Mouse (Mus musculus) spleen, postnatal 10 days (tissue): ENCODE measurements at regions not wholly inside any gene's neighbourhood (a gene's known extent, or its start where the extent isn't known, plus 50 kb on each side); places are given as distances from the start of the nearest gene placed in this dataset.

Source experiments
- DNase-seq, 2 experiments: peaks; one replicate each; pipeline ENCODE4 v3.0.0; 2021 to 2022; ENCODE audit warnings: low spot score in 2 of 2

DNA sequence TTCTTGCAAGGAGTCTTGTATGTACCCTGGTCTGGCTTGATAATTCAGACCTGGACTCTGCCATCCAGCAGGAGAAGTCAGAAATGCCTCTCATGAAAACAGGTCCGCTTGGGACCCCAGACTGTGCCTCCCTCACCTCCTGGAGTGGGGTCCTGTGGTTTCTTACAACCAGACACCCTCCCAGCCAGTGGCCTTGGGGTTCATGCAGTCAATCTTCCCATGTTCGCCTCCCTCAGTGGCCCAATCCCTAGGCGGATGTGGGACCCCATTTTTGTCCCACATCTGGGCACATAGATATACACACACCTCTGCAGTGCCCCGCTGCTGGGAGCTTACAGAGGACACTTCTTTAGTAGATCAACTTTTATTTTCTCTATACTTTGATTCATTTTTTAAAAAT lies 217.7 kb downstream of the Lrfn2 start:
- no peak for DNase-seq

DNA sequence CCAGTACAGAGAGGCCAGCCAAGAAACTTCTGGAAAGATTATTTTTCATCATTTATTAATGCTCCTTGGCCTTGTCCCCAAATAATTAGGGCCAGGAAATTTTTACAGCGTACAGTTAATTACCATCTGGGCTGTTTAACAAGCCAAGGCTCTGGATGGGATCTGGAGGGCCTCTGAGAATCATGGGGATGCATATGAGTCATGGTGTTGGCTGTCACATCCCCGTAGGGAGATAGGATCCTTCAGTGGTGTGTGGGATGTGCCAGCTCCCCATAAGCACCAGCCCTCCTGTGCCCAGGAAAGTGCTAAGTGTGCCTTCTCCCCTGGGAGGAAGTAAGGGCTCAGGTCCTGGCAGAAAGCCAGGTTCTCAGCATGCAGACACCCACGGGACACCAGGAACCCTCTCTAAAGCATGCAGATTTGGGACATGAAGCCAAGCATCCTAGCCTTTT lies 218.8 kb downstream of the Lrfn2 start:
- DNase-seq, result no peak

DNA sequence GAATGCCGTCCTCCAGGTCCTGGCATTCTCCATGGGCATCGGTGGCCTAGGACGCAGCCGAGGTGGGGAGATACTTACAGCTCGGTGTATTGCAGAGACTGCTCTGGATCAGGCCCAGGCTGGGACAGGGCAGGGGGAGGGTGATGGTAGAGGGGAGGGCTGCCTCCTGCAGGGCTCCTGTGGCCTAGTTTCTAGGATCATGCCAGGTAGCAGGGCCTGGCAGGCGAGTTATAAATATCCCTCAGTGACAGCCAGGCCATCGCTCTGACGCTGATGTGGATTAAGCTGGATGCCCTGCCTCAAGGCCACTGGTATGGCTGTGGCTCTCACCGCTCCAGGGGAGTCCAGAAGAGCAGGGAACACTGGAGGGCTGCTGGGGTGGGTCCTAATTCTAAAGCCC lies 221.8 kb downstream of the Lrfn2 start:
- no peak for DNase-seq

DNA sequence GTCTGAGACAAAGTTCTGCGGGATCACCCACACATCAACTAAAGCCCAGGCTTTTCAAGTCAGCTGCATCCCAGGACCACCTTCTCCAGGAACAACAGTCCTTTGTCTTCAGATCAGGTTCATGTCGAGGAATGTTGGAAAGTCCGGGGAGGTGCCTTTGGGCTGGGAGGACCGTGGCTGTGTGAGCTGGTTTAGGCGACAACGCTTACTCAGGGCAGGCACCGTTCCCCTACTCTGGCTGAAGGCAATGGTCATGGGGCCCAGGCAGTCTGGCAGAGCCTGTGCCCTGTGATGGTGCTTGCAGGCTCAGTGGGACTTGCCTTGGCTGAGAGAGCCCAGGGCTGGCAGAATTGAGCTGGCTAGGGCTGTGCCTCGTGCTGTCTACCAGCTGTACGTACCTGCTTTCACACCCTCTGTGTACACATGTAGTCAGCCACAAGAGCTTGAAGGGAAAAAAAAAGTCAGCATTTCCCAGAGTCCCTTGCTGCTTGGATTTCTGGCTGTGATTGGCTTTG lies 222.9 kb downstream of the Lrfn2 start:
- DNase-seq, result no peak

DNA sequence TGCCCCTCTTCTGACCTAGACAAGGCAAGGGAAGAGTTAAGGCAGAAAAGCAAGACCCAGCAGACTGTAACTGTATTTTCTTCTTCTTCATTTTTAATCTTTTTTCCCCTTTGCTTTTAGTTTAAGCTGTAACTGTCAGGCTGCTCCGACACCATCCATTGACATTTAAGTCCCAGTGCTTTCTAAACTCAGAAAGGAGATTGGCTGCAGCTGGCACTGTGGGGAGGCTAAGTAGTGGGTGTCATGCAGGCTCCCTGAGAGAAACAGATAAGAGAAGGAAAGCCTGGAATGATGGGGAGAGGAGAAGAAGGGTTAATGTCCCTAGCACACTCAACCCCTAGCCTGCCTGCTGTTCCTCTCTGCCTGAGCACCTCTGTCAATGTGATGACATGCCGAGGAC lies 225.4 kb downstream of the Lrfn2 start:
- DNase-seq, result no peak

DNA sequence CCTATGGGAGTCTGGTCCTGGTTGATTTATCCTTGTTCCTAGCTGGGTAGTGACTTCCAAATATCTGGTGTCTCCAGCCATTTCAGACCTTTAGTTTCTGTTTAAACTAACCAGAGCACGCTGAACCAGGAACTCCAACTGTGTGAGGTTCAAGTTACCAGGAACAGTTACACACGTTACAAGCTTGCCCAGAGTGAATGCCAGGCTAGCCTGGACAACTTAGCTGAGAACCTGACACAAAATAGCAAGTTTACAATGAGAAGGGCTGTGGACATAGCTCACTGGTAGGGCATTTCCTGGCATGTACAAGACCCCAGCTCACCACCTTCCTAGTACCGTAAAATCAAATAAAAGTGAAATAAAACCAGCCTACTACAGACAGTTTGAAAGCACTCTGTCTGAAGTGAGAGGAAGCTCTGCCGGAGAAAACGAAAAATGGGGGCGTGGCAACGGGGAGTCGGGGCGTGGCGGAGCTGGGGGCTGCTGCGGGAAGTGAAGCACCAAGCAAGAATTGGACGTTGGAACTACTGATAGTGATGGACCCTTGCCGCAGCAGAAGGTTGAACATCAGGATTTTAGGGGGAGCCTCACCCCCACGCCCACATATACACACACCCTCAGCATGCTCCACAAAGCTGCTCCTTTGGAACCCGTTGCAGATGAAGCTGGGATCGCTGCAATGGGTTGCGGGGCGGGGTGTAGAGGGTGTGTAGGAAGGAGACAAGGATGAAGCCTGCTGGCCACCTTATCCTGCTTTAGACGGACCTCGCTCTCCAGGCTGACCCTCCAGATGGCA lies 239.3 kb downstream of the Lrfn2 start:
- DNase-seq, result peak; percentile 6 to 63

DNA sequence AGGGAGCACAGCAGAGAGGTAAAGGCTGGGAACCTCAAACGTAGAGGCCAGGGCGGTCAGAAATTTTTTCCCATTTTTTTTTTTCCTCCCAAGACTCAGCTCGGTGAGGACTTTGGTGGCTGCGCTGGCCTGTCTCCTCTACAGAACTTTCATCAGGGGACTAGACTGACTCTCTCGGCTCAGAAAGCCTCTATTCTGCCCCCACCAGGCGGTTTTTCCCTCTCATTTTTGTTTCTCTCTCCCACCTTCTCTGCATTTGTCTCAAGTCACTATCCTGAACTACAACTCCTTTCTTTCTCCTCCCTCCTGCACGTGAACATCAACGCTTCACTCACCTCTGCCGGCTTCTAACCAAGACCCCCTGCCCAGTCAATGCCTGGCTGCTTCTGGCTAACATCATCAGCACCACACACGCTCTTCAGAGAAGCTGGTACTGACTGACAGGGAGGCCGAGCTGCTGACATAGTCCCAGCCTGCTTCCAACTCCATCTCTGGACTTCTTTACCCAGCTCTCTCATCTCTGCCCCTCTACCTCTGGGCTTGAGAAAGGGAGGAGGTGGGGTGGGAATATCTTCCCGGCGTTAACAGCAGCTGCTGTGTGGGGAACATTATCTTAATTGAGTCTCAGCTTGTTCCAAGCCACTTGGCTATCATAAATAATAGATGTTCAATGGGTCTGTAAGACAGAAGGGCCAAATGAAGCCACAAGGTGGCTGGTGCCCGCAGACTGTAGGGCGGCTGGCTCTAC lies 240.0 kb downstream of the Lrfn2 start:
- no peak for DNase-seq

DNA sequence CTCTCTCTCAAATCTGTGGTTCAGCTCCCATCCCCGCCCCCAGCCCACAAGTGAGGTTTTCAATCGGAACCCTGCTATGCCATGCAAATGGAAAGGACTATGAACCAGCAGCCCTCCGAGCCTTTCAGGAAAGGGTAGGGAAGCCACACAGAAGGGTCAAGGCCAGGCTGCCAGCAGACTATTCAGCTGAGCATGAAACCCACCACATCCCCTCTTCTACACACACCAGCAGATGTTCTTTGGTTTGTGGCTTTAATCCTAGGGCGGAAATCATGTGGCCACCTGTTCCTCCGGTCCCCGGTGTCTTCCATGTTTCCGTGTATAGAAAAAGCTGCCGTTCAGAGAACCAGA lies 240.6 kb downstream of the Lrfn2 start:
- DNase-seq, result no peak

DNA sequence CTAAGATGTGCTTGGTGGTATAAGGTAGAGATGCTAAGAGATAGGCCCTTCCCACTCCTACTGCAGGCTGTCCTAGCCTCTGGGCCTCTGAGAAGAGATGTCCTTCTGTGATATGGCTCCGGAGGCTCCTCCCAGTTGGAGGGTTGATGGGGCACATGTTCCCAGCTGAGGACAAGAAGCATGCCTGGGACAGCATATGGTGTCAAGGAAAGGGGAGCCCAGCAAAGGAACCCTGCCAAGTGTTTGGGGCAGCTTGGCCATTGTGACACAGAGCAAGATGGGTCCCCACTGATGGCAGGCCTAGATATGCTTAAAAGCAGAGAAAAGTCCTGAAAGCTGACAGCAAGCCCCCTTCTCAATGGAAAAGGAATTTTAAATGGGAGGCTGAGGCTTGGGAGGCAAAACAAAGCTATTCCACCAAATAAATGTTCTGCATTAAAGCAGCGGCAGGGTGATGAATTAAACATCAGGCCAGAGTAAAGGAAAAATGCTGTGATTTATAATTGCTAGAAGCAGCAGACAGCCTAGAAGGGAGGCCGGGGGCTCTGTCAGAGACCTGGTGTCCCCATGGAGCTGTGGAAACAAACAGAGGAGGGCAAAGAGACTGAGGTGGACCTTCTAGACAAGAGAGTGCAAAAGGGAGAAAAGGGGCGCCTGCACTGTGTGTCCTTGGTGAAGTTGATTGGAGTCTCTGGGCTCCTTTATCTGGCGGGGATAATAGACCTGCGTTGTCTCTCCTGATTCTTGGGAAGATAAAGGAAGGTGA lies 246.0 kb downstream of the Lrfn2 start:
- DNase-seq, result no peak

DNA sequence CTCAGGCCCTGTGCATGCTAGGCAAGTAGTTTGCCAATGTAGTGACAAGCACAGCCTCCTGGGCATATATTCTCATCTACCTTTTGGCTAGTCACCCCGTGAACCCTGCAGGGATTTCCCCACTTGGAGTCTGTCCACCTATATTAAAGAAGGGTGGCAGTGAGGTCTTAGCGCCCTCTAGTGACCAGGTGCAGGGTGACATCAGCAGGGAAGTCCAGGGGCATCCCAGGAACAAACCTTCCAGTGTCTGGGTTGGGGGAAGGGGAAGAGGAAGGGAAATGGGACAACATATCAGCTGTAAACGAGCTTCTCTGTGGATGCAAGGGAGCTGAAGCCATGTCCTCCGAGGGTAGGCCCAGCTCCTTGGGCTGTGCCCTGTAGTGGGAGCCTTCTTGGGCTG lies 245.7 kb upstream of the Mocs1 start:
- peak in 1 of 2 experiments; percentile 33 for DNase-seq

DNA sequence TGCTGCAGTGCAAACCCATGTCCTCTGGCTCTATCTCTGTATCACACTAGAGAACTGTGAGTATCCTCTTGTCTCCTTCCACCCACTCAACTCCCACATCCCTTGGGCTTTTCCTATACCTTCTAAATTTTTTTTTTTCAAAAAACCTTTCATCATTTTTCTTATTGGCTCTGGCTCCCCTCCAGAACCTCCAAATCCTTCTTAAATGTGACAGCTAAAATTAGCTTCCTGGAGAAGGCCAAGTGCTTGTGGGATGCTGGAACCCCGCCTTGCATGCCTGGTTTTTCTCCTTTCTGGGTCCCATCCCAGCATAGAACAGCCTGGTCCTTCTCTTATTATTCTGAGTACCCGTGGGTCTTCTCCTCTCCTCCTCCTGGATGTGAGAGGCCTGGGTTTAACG lies 244.2 kb upstream of the Mocs1 start:
- no peak for DNase-seq

DNA sequence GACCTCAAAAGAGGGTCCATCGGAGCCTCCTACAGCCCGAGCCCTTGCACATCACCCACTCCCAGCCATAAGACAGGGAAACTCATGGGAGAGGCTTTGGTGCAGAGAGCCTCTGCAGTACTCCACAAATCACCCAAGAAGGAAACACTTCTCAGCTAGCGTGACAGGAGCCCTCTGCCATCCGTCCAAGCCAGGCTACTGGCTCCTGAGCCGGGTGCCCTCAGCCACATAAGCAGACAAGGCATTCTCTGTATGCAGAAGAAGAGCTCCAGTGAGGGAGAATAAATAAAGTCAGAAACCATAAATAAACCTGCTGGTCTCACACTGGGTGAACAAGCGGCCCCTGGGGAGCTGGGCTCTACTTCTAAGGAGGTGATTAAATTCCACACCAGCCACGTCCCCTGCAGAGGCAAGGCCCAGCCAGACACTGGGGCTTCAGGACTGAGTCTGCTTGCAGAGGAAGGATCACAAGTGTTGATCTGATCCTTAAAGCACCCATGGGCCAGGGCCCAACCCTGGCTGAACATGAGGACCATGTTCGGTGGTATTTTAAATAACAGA lies 243.0 kb upstream of the Mocs1 start:
- DNase-seq, result no peak

DNA sequence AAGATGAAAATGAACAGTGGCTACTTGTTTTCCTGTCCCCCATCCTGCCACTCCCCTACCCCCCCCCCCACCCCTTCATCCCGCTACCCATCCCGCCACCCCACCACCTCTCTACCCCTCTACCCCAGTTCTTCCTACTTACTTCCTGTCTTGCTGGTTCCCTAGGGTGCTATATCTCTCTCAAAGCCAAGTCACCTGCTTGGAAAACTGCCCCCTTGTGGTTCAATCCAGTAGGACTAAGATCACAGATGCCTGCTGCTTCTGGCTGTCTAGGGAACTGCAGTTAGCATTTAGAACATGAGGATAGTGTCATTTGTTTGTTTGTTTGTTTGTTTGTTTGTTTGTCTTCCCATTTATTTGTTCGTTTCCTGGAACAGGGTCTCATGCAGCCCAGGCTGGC lies 238.4 kb upstream of the Mocs1 start:
- DNase-seq, result peak in 1 of 2 experiments; percentile 16

DNA sequence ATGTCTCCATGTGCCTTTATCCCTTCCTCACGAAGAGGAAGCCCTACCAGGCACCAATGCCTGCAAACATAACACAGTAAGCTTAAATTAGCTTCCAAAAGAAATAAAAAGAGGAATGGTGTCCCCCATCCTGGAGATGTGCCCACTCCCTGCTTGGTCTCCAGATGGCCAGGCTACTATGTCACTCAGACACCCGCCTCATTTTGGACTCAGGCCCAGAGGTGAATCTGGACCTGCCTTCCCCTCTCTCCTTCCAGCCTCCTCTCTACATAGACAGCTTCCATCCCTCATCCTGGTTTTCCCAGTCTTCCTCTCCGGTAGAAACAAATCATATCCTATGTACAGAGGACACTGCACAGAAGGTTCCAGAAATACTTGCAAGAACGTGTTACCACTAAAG lies 237.8 kb upstream of the Mocs1 start:
- no peak for DNase-seq

DNA sequence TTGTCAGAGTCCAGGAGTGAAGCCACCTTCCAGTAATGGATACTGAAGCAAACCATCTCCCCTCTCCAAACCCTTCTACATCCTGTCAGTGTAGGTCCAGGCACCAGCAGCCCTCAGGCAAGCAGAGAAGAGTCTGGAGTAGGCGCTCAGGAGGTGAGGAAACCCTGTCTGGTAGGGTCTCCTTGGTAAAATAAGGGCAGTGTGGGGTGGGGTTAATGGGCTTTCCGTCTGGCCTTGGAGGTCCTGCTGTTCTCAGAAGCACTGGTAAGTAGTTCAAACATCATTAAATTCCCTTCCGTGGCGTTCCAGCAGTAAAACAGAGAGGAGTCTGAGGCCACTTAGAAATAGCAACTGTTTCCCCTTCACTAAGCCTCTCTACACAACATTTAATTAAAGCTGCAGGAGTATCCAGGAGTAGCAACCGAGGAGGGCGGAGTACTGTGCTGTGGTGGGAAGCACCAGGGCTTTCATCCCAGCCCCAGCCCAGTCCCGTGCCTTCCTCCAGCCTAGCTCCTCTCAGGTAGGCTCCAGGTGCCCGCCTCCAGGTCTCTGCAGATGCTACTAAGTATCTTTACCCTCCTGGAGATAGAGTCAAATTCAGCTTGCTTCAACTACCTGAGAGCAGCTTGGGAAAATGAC lies 232.0 kb upstream of the Mocs1 start:
- DNase-seq, result no peak

DNA sequence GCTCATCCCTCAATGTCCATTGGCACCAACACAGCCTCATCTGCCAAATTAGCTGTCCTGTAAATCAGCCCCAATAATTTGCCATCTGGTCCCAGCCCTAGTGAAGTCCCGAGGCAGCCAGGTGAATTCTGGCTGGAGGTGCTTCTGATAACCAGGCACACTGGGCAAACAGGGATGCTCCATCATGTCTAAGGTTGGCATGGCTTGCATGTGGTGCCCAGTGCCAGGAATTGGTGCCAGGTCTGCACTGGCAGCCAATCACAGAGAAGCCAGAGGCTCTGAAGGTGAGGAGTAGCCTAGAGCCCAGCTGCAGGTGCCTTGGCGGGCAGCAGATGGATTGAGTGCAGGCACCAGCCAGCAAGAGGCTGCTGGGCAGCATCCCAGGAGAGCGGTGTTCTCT lies 226.7 kb upstream of the Mocs1 start:
- no peak for DNase-seq

DNA sequence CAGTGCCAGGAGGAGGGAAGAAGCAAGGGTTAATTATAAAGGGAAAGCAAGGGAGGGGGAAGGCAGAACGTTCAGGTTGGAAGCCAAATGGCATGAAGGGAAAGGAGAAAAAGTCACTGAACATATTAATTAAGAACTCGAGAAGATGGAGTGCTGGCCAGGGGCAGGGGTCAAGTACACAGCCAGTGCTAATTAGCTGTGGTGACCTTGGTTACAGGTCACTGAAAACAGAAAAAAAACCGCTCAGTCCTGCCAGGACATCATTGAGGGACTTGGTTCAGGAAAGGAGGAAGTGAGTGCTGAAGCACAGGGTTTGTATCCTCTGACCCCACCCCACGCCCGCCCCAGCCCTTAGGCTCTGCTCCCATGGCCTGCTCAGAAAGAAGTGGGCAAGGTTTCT lies 223.1 kb upstream of the Mocs1 start:
- no peak for DNase-seq

DNA sequence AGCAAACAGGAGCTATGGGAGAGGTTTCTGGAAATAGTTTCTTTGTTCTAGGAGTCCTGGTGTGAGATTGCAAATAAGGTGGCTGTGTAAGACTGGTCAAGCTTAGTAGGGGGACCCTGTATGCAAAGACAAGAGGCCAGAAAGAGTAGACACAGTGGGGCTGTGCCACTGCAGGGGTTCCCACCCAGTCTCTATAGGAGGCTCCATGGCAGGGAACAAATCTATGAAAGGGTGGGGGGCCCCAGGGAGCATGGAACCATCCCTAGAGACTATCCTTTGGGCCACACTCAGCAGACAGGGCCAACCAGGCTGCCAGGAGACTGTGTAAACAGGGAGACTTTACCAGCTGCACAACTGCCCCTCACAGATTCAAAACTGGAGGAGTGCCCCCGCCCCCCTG lies 222.6 kb upstream of the Mocs1 start:
- no peak for DNase-seq

DNA sequence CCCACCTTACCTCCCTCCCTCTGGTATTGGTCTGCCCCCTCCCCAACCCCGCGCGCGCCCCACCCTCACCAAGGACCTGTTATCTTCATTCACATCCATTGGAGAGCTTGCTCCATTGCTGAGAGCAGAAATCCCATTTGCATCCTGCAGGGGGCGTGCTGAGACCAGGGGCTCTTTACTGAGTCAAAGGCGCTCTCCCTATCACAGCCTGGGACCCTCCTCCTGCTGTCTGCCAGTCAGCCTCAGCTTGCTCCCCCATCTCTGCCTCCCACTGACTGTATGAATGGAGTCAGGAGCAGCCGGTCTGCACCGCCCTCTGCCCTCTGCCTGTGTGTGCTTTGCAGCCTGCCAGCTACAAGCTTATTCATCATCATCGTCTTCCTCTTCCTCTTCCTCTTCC lies 221.5 kb upstream of the Mocs1 start:
- no peak for DNase-seq

DNA sequence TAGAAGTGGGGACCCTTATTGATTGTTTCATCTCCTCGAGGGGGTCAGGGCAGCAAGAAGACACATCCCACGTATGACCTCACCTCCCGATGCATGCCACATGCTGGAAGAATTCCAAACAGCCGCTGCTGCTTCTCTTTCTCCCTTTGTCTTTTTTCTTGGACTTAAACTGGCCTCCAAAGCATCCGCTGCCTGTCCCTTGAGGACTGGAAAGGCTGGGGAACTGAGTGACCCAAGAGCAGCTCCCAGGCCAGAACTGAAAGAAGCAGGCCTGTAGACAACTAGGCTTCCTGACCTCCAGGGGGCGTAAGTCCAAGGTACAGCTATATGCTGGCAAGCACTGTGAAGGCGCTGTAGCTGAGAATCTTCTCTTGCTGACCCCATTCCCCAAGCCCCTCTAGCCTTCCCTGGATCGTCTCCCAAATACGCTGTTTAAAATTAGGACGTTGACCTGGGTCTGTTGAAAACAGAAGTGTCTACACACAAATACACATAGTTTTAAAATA lies 219.8 kb upstream of the Mocs1 start:
- no peak for DNase-seq

DNA sequence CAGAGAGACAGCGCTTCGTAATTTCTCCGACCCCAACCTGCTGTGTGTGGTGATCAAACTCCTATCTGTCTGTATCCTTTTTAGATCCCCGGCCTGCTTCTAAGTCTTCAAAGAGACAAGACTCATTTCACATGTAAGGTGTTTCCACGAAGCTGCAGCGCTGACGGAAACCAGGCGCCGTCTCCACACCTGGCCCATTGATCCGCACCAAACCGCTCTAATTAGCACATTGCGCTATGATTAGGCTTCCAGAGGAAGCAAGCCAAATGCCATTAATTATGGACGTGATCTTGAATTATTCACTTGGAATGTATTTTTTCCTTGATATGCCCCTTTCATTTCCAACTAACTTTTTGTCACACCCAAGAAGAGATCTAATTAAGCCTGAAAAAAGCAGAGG lies 215.2 kb upstream of the Mocs1 start:
- no peak for DNase-seq
